Mouse (Mus musculus) hindbrain, embryonic 11.5 days (tissue): ENCODE results near the gene Naxd. TPM values are rescaled to one million over a fixed set of nuclear protein-coding genes. Genes with fewer than 3 reads are reported as not detected.

Source experiments
- ATAC-seq: fragments of 200-750 bp; cut with Nextera tagmentation; 2 replicates; pipeline ENCODE4 v1.8.0; 2017; ENCODE audit warnings: mild to moderate bottlenecking, moderate TSS enrichment, moderate library complexity; ENCODE audit not compliant: low FRiP score
- DNase-seq: peaks from one replicate; pipeline ENCODE4 v3.0.0-alpha.2; 2015; ENCODE audit warnings: low spot score
- H3K27ac ChIP-seq: fragments of 300-500 bp; sonication (generic); 2 replicates; pipeline ENCODE4 v1.5.1; 2014; ENCODE audit warnings: mild to moderate bottlenecking, low read depth, low read length
- H3K27me3 ChIP-seq: fragments of 300-500 bp; sonication (generic); 2 replicates; pipeline ENCODE4 v1.6.1; 2014; ENCODE audit warnings: mild to moderate bottlenecking, low read length, moderate library complexity, mixed read lengths; ENCODE audit not compliant: control insufficient read depth, insufficient read depth
- H3K36me3 ChIP-seq: fragments of 300-500 bp; sonication (generic); 2 replicates; pipeline ENCODE4 v1.6.1; 2014; ENCODE audit warnings: mild to moderate bottlenecking, low read length, moderate library complexity, mixed read lengths; ENCODE audit not compliant: control insufficient read depth, insufficient read depth
- H3K4me1 ChIP-seq: fragments of 300-500 bp; sonication (generic); replicated peaks from 2 replicates; pipeline ENCODE4 v1.6.1; 2014; ENCODE audit warnings: low read length, mixed read lengths; ENCODE audit not compliant: control insufficient read depth, insufficient read depth
- H3K4me2 ChIP-seq: fragments of 300-500 bp; sonication (generic); replicated peaks from 2 replicates; pipeline ENCODE4 v1.6.1; 2014; ENCODE audit warnings: mild to moderate bottlenecking, low read depth, low read length
- H3K4me3 ChIP-seq: fragments of 300-500 bp; sonication (generic); 2 replicates; pipeline ENCODE4 v1.5.1; 2014; ENCODE audit warnings: low read depth, low read length
- H3K9ac ChIP-seq: fragments of 300-500 bp; sonication (generic); 2 replicates; pipeline ENCODE4 v1.6.1; 2014; ENCODE audit warnings: low read depth, low read length
- H3K9me3 ChIP-seq: fragments of 300-500 bp; sonication (generic); 2 replicates; pipeline ENCODE4 v1.6.1; 2016; ENCODE audit warnings: low read length; ENCODE audit not compliant: control insufficient read depth
- WGBS: fragments of 180-500 bp; shearing (Covaris S2); extraction: QIAGEN DNeasy Blood & Tissue Kit; methylation state at CpG from one replicate; pipeline ENCODE4 v1.1.7; 2014; 5-methylcytosine and 5-hydroxymethylcytosine counted together
- polyA plus RNA-seq: library from polyadenylated mRNA; unstranded; fragments of >200 nt; fragmentation: Nextera tagmentation; extraction: Ambion mirVana; gene quantifications from 2 replicates; pipeline ENCODE4 v1.2.1, GENCODE M21; 2014

Gene Naxd
- polyA plus RNA-seq, 1 experiment from 2014 or later, result 108 TPM

DNA sequence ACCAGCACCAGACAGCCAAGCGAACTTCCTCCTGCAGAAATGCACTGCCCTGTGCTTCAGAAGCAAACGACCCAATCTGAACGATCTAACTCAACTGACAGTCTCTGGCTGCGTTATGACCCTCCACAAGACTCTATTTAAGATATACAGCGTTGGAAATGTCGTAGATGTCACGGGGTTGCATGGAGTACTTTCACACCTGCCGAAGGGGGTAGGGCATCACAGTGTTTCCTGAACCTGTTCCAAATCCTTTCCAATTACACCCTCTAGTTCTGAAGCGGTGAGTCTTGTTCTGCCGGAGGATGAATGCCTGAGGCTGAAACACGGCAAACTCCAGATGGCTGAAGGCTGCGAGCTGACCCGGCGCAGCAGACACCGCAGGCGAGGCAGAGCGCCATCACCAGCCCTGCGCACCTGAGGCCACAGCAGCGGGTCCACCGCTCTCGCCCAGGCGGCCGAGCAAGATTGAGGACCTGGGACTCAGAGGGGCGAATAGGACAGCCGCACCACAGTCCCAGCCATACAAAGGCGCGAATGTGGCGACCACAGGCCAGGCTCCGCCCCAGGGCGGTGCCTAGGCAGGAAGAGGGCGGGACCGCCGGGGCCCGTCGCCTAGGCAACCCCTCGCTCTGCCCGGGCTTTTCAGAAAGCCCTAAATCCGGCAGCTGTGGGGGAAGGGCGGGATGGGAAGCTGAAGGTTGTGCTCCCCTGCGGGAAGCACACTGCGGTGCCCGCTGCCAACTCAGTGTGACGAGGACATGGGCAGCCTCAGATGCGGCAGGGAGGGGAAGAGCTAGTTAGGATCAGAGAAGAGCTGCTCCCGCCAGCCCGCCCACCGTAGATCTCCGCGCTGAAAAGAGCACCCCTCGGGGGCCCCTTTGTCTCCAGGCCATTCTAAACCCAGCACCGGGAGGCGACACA, 57.8 kb downstream of the Naxd start, which contains the start of gene Ing1:
Ing1 (plus strand) TSS at position 773 of the 921 bp plus-strand sequence.
- peak; percentile 98 for DNase-seq
- peaks cover 1% of the 10 kb centered on the region; the same call in 1 of the 2 replicates for H3K4me1 ChIP-seq
- no peaks in the 10 kb centered on the region for H3K36me3 ChIP-seq
- no peaks in the 10 kb centered on the region for H3K9me3 ChIP-seq
- no peaks in the 10 kb centered on the region for H3K27me3 ChIP-seq
- H3K4me3 ChIP-seq, result peak within 1 kb of the TSS; percentile 94
- ATAC-seq, result peak; percentile 86
- WGBS, result under 1% methylated on average over 52 of the region's 52 CpGs
- peak within 1 kb of the TSS; percentile 78 for H3K4me2 ChIP-seq
- H3K27ac ChIP-seq, result peak within 1 kb of the TSS; percentile 100
- H3K9ac ChIP-seq, result peak within 1 kb of the TSS; percentile 98

DNA sequence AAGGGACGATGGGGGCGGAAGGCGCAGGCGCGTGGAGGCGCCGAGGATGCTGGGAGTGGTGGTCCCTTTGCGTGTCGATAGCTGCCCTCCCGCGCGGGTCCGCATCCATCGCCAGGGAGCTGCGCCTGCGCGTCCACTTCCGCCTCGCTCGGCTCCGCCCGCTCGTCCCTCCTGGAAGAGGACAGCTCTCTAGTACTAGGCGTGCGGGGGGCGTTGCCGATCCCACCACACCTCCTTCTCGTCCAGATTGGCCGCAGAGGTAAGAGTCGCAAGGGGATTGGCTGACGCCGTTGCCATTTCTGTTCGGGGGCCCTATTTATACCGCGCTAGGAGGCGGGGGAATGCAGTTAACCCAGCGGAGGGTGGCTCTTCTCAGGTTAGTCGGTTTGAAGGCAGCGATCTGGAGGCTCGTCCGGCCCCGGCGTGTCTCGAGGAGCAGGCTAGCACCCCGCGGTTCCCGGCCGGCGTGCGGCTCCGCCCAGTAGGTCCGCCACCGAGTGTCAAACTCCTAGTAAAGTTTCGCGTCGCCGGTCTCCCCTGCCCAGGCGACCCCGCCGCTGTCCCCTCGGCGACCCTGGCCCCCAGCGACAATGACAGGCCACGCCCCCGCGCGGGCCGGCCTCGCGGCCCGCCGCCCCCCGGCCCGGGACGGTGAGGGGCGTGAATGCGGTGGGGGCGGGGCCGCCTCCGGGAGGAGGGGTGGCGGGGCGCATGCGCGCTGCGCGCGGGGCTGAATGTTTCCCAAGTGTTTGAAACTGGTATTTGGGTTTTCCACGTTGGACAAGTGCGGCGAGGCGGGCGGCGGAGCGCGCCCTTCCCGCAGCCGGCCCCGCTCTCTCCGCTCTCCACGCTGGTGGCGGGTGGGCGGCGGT, 58.6 kb downstream of the Naxd start:
- H3K9ac ChIP-seq, result peak overlapping the region; percentile 98
- peak overlapping the region; percentile 78 for H3K4me2 ChIP-seq
- peaks cover 2% of the 10 kb centered on the region; the same call in 1 of the 2 replicates for H3K4me1 ChIP-seq
- H3K27me3 ChIP-seq, result no peaks in the 10 kb centered on the region
- WGBS, result under 1% methylated on average over 85 of the region's 103 CpGs
- peak overlapping the region; percentile 94 for H3K4me3 ChIP-seq
- ATAC-seq, result peak; percentile 87
- H3K9me3 ChIP-seq, result no peaks in the 10 kb centered on the region
- peak; percentile 99 for DNase-seq
- no peaks in the 10 kb centered on the region for H3K36me3 ChIP-seq
- peak overlapping the region; percentile 100 for H3K27ac ChIP-seq

DNA sequence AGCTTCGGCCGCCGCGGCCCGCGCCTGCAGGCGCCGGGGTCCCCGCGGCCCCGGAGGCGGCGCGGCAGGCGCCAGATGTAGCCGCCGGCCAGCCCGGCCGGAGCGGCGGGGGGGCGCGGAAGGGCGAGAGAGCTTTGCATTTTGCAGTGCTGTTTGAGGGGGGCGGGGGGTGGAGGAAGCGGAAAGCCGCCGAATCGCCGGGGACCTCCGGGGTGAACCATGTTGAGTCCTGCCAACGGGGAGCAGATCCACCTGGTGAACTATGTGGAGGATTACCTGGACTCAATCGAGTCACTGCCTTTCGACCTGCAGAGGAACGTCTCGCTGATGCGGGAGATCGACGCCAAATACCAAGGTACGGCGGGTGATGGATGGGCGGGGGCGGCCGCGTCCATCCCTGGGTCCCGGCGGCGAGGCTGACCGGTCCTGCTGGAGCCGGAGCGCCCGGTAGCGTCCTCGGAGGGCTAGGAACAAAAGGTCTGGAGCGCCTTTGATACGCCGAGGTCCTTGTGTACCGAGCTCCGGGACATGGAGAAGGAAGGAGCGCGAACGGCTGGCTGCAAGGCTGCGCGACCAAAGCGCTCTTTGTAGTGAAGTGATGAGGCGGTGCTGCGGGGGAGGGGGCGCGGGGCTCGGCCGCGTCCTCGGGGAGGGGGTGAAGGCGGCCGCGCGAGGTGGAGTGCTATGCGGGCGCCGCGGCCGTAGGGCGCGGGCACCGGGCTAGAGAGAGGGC, 59.6 kb downstream of the Naxd start:
- Histone ChIP-seq H3K9me3 (no peaks in the 10 kb centered on the region), H3K27me3 (no peaks in the 10 kb centered on the region), H3K4me1 (0 out of 2 replicates have a peak, but pooled peaks cover 2% of the 10 kb centered on the region), H3K9ac (peak overlapping the region; percentile 98), H3K4me2 (peak overlapping the region; percentile 75), H3K36me3 (peaks cover 5% of the 10 kb centered on the region; the same call in 1 of the 2 replicates), H3K4me3 (peak overlapping the region; percentile 94), H3K27ac (peak overlapping the region; percentile 100)
- peak; percentile 65 for DNase-seq
- no peak for ATAC-seq
- WGBS, result under 1% methylated on average over 79 of the region's 85 CpGs

DNA sequence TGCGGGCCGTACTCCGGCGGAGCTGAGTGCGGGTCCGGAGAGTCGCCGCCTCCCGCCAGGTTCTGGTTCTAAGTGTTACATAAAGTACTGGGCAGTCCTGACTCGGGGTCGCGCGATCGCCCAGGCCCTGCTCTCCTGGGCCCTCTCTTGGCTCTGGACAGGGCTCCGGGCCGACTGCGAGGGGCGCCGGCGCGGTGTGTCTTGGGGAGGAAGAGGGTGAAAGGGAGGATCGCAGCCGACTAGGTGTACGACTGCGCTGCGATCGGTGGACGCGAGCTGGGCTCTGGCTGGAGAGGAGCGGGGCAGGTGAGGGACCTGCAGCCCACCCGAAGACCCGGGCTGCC, 60.1 kb downstream of the Naxd start:
- Histone ChIP-seq H3K27ac (peak overlapping the region; percentile 100), H3K9me3 (no peaks in the 10 kb centered on the region), H3K4me2 (peak overlapping the region; percentile 75), H3K4me3 (peak overlapping the region; percentile 94), H3K36me3 (peaks cover 9% of the 10 kb centered on the region; the same call in 1 of the 2 replicates), H3K27me3 (no peaks in the 10 kb centered on the region), H3K4me1 (0 out of 2 replicates have a peak, but pooled peaks cover 2% of the 10 kb centered on the region), H3K9ac (peak overlapping the region; percentile 98)
- no peak for ATAC-seq
- WGBS, result under 1% methylated on average over 30 of the region's 32 CpGs
- DNase-seq, result no peak

DNA sequence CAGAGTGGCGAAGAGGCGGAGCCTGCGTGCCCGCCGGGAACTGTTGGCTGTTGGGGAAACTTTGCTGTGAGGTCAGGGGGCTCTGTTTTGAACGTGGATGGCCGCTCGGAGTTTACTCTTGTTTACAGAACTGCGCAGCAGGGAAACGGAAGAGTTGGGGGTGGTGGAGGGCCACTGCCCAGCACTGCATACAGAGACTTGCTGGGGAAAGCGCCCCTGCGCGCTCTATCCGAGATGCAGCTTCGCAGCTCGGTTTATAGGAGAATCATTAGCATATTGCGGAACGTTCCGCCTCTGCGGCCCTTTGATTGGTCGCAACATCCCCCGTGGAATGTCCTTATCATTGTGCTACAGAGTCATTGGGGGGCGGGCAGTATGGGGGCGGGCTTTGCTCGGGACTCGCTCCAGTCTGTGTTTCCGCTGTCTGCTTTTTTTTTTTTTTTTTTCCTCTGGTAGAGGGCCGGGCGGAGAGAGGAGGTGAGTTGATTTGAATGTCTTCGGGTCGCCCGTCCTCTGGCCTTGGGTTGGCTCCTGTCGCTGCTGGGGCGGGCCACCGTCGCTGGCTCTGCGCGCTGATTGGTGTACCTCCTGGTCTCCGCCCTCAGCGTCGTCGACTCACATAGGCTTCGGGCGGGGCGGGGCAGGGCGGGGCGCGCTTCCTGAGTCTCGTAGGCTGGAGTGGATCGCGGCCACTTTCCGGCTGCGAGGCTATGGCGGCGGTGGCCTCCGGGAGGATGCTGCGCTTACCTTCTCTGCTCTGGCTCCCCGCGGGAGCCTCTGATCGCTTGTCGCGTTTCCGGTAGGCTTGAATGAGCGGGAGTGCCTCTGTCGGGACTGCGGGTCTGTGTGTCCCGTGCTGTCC, 60.7 kb downstream of the Naxd start:
- under 1% methylated on average over 66 of the region's 67 CpGs for WGBS
- ATAC-seq, result peak; percentile 83
- H3K9me3 ChIP-seq, result no peaks in the 10 kb centered on the region

DNA sequence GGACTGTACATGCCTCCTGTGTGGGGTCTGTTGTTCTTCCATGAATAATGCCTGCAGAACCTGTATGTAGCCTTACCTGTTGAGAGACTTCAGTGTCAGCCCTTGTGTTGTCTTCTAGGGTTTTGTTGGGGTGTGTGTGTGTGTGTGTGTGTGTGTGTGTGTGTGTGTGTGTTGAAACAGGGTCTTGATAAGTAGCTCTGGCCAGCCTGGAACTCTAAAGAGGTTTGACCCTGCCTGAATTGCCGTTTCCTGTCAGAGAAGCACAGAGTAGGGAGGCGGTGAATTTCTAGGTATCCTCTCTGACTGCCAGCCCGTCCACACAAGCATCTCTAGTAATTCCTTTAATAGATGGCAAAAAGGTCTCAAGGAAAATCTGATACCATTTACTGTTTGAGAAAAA, 62.2 kb downstream of the Naxd start:
- 73% methylated on average over 3 of the region's 3 CpGs for WGBS
- no peak for ATAC-seq
- Histone ChIP-seq H3K9me3 (no peaks in the 10 kb centered on the region), H3K4me1 (0 out of 2 replicates have a peak, but pooled peaks cover 2% of the 10 kb centered on the region), H3K4me2 (no peak overlapping the region), H3K36me3 (peaks cover 9% of the 10 kb centered on the region; the same call in 1 of the 2 replicates), H3K4me3 (no peak overlapping the region), H3K27ac (no peak overlapping the region), H3K9ac (no peak overlapping the region), H3K27me3 (no peaks in the 10 kb centered on the region)
- no peak for DNase-seq

More for the DNA sequence above, 60.7 kb downstream of the Naxd start:
- 0 out of 2 replicates have a peak, but pooled peaks cover 2% of the 10 kb centered on the region for H3K4me1 ChIP-seq
- peak overlapping the region; percentile 94 for H3K4me3 ChIP-seq
- no peaks in the 10 kb centered on the region for H3K27me3 ChIP-seq
- H3K36me3 ChIP-seq, result peaks cover 9% of the 10 kb centered on the region; the same call in 1 of the 2 replicates
- peak; percentile 96 for DNase-seq
- peak overlapping the region; percentile 100 for H3K27ac ChIP-seq
- peak overlapping the region; percentile 98 for H3K9ac ChIP-seq
- peak overlapping the region; percentile 75 for H3K4me2 ChIP-seq

DNA sequence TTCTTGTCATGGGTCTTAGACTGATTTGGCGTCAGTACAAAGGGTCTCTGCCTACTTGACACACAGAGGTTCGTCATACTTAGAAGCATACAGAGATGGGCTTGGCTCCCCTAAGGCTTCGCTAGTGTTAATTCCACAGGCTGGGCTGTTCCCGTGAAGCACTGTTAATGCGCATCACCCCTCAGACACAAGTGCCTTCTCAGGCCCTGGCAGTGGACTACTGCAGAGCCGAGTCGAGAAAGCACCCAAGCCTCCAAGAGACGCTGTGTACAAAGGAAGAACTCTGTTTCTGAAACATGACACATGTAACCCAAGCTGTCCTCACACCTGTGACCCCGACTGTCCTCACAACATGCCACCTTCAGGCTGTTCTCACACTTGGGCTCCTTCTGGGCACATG, 62.9 kb downstream of the Naxd start:
- H3K4me2 ChIP-seq, result no peak overlapping the region
- no peaks in the 10 kb centered on the region for H3K9me3 ChIP-seq
- no peak overlapping the region for H3K27ac ChIP-seq
- no peaks in the 10 kb centered on the region for H3K27me3 ChIP-seq
- H3K4me3 ChIP-seq, result no peak overlapping the region
- no peak for DNase-seq
- no peak overlapping the region for H3K9ac ChIP-seq
- 0 out of 2 replicates have a peak, but pooled peaks cover 2% of the 10 kb centered on the region for H3K4me1 ChIP-seq
- no peak for ATAC-seq
- peaks cover 13% of the 10 kb centered on the region for H3K36me3 ChIP-seq
- 79% methylated on average over 9 of the region's 9 CpGs for WGBS
